Mouse (Mus musculus) left cerebral cortex, postnatal 36 days (tissue): ENCODE data around the gene Clca3b. TPM values are rescaled to one million over a fixed set of nuclear protein-coding genes. Genes with fewer than 3 reads are reported as not detected.

Experiments
- total RNA-seq, 2 experiments: library from RNA; stranded (reverse); gene quantifications; 2 replicates each; pipeline ENCODE4 v1.2.3; 2021

Clca3b gene
- total RNA-seq, 2 experiments from 2014 or later: not detected

Other genes with a start within 250 kb of the Clca3b start
- 10 to 100 TPM; 59.0 to 62.9 TPM for gene Sh3glb1, start 129.0 kb downstream of the Clca3b start, total RNA-seq
- under 1 TPM; 0.22 to 0.25 TPM for gene Clca3a1, start 88.4 kb downstream of the Clca3b start, total RNA-seq
- gene Clca3a2, start 29.9 kb downstream of the Clca3b start, total RNA-seq: under 1 TPM; 0.15 to 0.57 TPM
- not detected for gene Clca4b, start 83.2 kb upstream of the Clca3b start, total RNA-seq
- not detected for gene Clca4a, start 125.7 kb upstream of the Clca3b start, total RNA-seq
- gene Clca1, start 183.4 kb upstream of the Clca3b start, total RNA-seq: not detected